Mouse (Mus musculus) CH12F3 (cell line): ENCODE measurements around the gene Dab1.

Experiments
- in situ Hi-C: fragments of 300-500 bp; cut with MboI; formaldehyde crosslinking; loops from 2 replicates; pipeline ENCODE4 v1.14.3; 2020; ENCODE audit warnings: low sequenced_read_pairs

The Dab1 gene

GRCm38 (mm10) chr4:103802439-103802838 is 183.3 kb downstream of the Dab1 start:
- in situ Hi-C loops = no loop called here

GRCm38 (mm10) chr4:103804461-103804860 is 185.3 kb downstream of the Dab1 start:
- in situ Hi-C loops = no loop called here

GRCm38 (mm10) chr4:103822669-103823068 is 203.5 kb downstream of the Dab1 start:
- in situ Hi-C loops = no loop called here

GRCm38 (mm10) chr4:103838377-103838776 is 219.2 kb downstream of the Dab1 start:
- in situ Hi-C loops = no loop called here

- in situ Hi-C loops = no loop called here
Measured at GRCm38 (mm10) chr4:103839541-103839940, 220.4 kb downstream of the Dab1 start.

GRCm38 (mm10) chr4:103841126-103841525 is 222.0 kb downstream of the Dab1 start:
- in situ Hi-C loops = no loop called here

- in situ Hi-C loops = no loop called here
Measured at GRCm38 (mm10) chr4:103844635-103845034, 225.5 kb downstream of the Dab1 start.

DNA sequence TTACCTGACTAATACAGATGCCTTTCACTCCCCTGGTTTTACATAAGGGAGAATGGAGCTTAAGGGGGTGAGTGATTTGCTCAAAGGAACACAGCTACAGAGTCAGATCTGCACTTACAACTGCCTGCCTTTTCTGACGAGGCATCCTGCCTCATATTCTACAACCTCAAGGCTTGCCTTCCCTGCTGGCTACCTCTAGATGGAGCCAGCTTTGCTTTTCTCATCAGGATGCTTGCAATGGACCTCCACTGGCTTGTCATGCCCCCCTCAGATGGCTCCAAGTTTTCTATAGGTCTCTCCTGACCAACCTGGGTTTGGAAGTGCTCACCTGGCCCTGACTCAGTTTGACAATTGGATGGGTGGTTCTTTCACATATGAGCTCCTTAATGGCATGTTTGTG is 238.0 kb downstream of the Dab1 start:
- in situ Hi-C loops = no loop called here

DNA sequence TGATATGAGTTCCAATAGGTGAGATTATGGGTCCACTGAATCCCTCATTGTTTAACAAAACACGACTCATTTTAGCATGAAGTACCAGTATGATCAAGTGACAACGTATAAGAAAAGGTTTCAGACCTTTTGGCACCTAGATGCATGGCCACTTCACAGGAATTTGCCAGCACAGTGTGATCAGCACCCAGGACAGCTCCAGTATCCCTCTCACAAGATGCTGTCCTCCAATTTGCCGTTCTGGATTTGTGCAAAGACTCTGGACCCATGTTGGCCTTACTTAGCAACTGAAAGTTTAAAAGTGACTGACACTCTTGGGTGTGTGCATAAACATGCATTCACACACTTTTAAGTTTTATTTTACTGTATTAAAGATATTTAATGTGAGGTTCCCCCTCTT is 256.4 kb downstream of the Dab1 start:
- in situ Hi-C loops = no loop called here

- in situ Hi-C loops = no loop called here
Measured at GRCm38 (mm10) chr4:103878841-103879240, 259.7 kb downstream of the Dab1 start.

- in situ Hi-C loops = no loop called here
Measured at GRCm38 (mm10) chr4:103881641-103882040, 262.5 kb downstream of the Dab1 start.

- in situ Hi-C loops = no loop called here
Measured at GRCm38 (mm10) chr4:103888086-103888485, 268.9 kb downstream of the Dab1 start.

DNA sequence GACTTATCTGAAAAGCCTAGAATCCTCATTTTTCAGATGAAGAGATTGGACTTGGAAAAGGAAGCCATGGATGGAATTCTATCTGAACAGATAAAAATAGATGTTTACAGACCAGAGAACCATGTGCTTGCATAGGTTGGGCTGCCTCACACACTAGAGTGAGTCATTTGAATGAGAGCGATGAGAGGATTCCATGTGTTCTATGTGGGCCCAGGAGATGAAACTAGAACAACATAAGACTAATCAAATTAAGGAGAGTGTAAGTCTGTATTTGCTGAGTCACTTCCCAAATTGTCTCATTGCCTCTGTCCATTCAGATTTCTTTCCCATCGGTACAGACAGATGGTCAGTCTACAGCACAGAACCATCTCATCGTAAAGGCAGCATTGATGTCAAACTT is 270.0 kb downstream of the Dab1 start:
- in situ Hi-C loops = no loop called here

- in situ Hi-C loops = no loop called here
Measured at GRCm38 (mm10) chr4:103896806-103897205, 277.6 kb downstream of the Dab1 start.

DNA sequence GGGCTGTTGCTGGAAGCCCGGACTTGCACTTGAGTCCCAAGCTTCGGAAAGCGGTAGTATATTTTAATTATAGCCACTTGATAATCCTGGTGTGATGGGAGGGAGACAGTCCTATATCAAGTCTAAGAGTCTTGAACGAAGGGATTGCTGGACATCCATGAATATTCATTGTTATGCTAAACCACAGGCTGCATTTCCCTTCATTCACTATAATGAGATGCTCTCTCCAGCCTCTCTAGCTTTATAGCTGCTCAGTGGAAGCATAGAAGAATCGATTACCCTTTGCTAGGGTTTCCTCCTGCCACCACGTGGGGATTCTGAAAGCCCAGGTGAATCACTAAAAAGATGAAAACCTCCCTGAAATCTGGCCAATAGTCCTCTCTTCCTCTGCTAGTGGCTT is 278.5 kb downstream of the Dab1 start:
- in situ Hi-C loops = no loop called here

DNA sequence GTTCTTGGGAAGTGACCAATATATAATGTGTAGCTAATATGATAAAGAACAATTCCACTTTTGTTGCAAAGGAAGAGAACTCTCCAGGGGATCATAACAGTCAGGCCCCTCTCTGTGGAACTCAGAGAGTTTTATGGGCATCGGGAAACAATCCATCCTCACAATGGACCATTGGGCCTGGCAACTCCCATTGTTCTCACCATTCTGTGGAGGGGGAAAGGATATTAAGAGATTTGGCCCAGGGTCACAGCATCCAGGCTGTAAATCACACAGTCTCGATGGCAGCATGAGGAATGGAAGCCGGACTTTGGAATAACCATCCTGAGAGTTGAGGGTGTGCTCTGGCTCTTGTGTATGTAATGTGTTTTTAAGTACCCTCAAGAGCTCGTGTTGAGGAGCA is 292.3 kb downstream of the Dab1 start:
- in situ Hi-C loops = no loop called here

DNA sequence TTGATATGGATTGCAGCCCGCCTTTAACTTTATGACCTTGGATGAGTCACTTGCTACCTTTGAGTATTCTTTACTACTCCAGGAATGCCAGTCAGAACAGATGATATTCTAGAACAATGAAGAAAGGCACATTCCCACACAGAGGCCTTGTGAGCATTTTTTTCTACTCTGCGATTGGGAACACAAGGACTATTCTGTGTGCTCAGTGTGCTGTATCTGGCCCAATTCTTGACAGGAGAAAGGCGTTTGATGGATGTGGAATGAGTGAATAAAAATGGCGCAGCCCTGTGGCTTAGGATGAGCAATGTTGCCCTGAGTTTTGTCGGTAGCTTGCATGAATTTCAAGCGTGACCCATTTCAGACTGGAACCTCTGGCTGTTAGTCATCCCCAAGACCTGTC is 292.9 kb downstream of the Dab1 start:
- in situ Hi-C loops = no loop called here

GRCm38 (mm10) chr4:103922431-103922931 is 303.3 kb downstream of the Dab1 start:
- in situ Hi-C loops = no loop called here

GRCm38 (mm10) chr4:103926682-103927081 is 307.5 kb downstream of the Dab1 start:
- in situ Hi-C loops = no loop called here

- in situ Hi-C loops = no loop called here
Measured at GRCm38 (mm10) chr4:103929631-103930030, 310.5 kb downstream of the Dab1 start.

- in situ Hi-C loops = no loop called here
Measured at GRCm38 (mm10) chr4:103934364-103934763, 315.2 kb downstream of the Dab1 start.

GRCm38 (mm10) chr4:103948255-103948654 is 329.1 kb downstream of the Dab1 start:
- in situ Hi-C loops = no loop called here

DNA sequence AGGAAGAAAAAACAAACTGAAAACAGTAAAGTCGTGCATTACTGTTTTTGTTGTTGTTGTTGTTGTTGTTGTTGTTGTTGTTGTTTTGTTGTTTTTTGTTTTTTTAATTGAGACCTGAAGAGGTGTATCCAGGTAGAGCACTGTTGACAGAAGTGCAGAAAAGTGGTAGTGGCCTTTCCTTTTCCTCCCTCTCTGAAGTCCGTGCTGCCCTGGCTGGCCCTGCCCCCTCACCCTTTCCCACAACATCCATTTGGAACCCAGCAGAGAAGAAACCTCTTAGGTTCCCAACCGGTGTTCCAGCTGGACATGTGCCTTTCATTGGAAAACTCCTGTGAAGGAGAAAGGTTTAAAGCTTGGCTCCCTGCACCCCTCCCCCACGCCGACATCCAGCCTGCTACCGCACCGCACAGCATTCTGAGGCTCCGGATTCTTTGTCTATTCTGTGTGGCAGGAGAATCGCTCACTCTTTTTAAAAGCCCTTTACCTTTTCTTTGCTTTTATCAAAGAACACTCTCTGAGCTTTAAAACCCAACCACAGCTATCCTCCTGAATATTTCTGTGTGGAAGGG is 334.6 kb downstream of the Dab1 start:
- in situ Hi-C loops = no loop called here
